Mouse (Mus musculus) frontal cortex, postnatal 14 days (tissue): Measurements from ENCODE around the gene Gng10.

Experiments used
- DNase-seq, 2 experiments: peaks; one replicate each; pipeline ENCODE4 v3.0.0; 2022; ENCODE audit warnings: low spot score in 2 of 2

Gene Gng10

GRCm38 (mm10) chr4:59015181-59015580 lies 19.7 kb upstream of the Gng10 start:
- DNase-seq, result no peak

GRCm38 (mm10) chr4:59016922-59017321 lies 18.0 kb upstream of the Gng10 start:
- DNase-seq, result no peak

- DNase-seq, result no peak
Observed at GRCm38 (mm10) chr4:59034325-59034917, 467 bp upstream of the Gng10 start.

GRCm38 (mm10) chr4:59035786-59036350 lies 980 bp downstream of the Gng10 start:
- DNase-seq, result no peak

GRCm38 (mm10) chr4:59036490-59037127 lies 1.7 kb downstream of the Gng10 start:
- DNase-seq, result peak; percentile 49 to 64

GRCm38 (mm10) chr4:59037525-59037924 lies 2.6 kb downstream of the Gng10 start:
- DNase-seq, result no peak

GRCm38 (mm10) chr4:59040397-59041287 lies 5.8 kb downstream of the Gng10 start:
- no peak for DNase-seq

- DNase-seq, result no peak
Observed at GRCm38 (mm10) chr4:59043074-59043473, 8.2 kb downstream of the Gng10 start.

- no peak for DNase-seq
Observed at GRCm38 (mm10) chr4:59043891-59044290, 9.0 kb downstream of the Gng10 start.

GRCm38 (mm10) chr4:59047222-59047621 lies 12.3 kb downstream of the Gng10 start:
- DNase-seq, result no peak

- no peak for DNase-seq
Observed at GRCm38 (mm10) chr4:59051081-59051480, 16.2 kb downstream of the Gng10 start.

- DNase-seq, result no peak
Observed at GRCm38 (mm10) chr4:59057929-59058328, 23.0 kb downstream of the Gng10 start.

- DNase-seq, result no peak
Observed at GRCm38 (mm10) chr4:59062526-59062925, 27.6 kb downstream of the Gng10 start.

GRCm38 (mm10) chr4:59069276-59069675 lies 34.4 kb downstream of the Gng10 start:
- no peak for DNase-seq

GRCm38 (mm10) chr4:59083430-59083829 lies 48.5 kb downstream of the Gng10 start:
- no peak for DNase-seq

GRCm38 (mm10) chr4:59089391-59089790 lies 54.5 kb downstream of the Gng10 start:
- no peak for DNase-seq
